Mouse (Mus musculus) right cerebral cortex, postnatal 14 days (tissue): ENCODE results near the gene Tex264.
A peak's percentile ranks its signal among the peaks of the same experiment; 100 is the strongest.

Source experiments
- DNase-seq: peaks from one replicate; pipeline ENCODE4 v3.0.0; 2022

Tex264 gene

GRCm38 (mm10) chr9:106685249-106686101 is at the start of gene Tex264:
Gene Tex264 (minus strand): TSS chr9:106685927.
- peak; percentile 86 for DNase-seq

GRCm38 (mm10) chr9:106733690-106734089 is 48.0 kb upstream of the Tex264 start:
- DNase-seq = no peak

- DNase-seq = no peak
Observed at GRCm38 (mm10) chr9:106729416-106729815, 43.7 kb upstream of the Tex264 start.

- no peak for DNase-seq
Observed at GRCm38 (mm10) chr9:106726891-106727290, 41.2 kb upstream of the Tex264 start.

GRCm38 (mm10) chr9:106725435-106725834 is 39.7 kb upstream of the Tex264 start:
- no peak for DNase-seq

GRCm38 (mm10) chr9:106724864-106725263 is 39.1 kb upstream of the Tex264 start:
- no peak for DNase-seq

- DNase-seq = no peak
Observed at GRCm38 (mm10) chr9:106716729-106717128, 31.0 kb upstream of the Tex264 start.

- DNase-seq = no peak
Observed at GRCm38 (mm10) chr9:106716232-106716631, 30.5 kb upstream of the Tex264 start.

- no peak for DNase-seq
Observed at GRCm38 (mm10) chr9:106712470-106712869, 26.7 kb upstream of the Tex264 start.

GRCm38 (mm10) chr9:106692973-106693481 is 7.3 kb upstream of the Tex264 start:
- no peak for DNase-seq

GRCm38 (mm10) chr9:106688834-106689233 is 3.1 kb upstream of the Tex264 start:
- no peak for DNase-seq

- peak; percentile 78 for DNase-seq
Observed at GRCm38 (mm10) chr9:106686983-106687650, 1.4 kb upstream of the Tex264 start.

- DNase-seq = no peak
Observed at GRCm38 (mm10) chr9:106684918-106685248, 844 bp downstream of the Tex264 start.

GRCm38 (mm10) chr9:106684093-106684872 is 1.4 kb downstream of the Tex264 start:
- DNase-seq = no peak

GRCm38 (mm10) chr9:106681026-106681425 is 4.7 kb downstream of the Tex264 start:
- DNase-seq = no peak

- DNase-seq = no peak
Observed at GRCm38 (mm10) chr9:106678242-106678641, 7.5 kb downstream of the Tex264 start.

GRCm38 (mm10) chr9:106677702-106678101 is 8.0 kb downstream of the Tex264 start:
- peak; percentile 2 for DNase-seq

GRCm38 (mm10) chr9:106676571-106676970 is 9.2 kb downstream of the Tex264 start:
- DNase-seq = no peak

- DNase-seq = no peak
Observed at GRCm38 (mm10) chr9:106675965-106676364, 9.8 kb downstream of the Tex264 start.

GRCm38 (mm10) chr9:106675480-106675879 is 10.2 kb downstream of the Tex264 start:
- DNase-seq = peak; percentile 82

GRCm38 (mm10) chr9:106673860-106674259 is 11.9 kb downstream of the Tex264 start:
- DNase-seq = no peak

- DNase-seq = no peak
Observed at GRCm38 (mm10) chr9:106664856-106665255, 20.9 kb downstream of the Tex264 start.

- peak; percentile 56 for DNase-seq
Observed at GRCm38 (mm10) chr9:106664433-106664832, 21.3 kb downstream of the Tex264 start.
